Mouse (Mus musculus) CH12.LX (cell line): ENCODE measurements at regions not wholly inside any gene's neighbourhood (a gene's known extent, or its start where the extent isn't known, plus 50 kb on each side); places are given as distances from the start of the nearest gene placed in this dataset.

Source experiments
- CTCF ChIP-seq, 2 experiments: IDR thresholded peaks in 1 of 2; conservative IDR thresholded peaks in 1 of 2; 2 replicates each; pipeline ENCODE4 v1.5.1; 2011 to 2012; ENCODE audit warnings: low read depth in 2 of 2, low read length in 2 of 2, improper control_type of control experiment in 1 of 2, inconsistent platforms in 1 of 2, mild to moderate bottlenecking in 1 of 2, moderate library complexity in 1 of 2
- HCFC1 ChIP-seq: IDR thresholded peaks from 2 replicates; pipeline ENCODE4 v1.6.1; 2012; ENCODE audit warnings: low read depth, mild to moderate bottlenecking, inconsistent platforms, low read length, improper control_type of control experiment
- NRF1 ChIP-seq: IDR thresholded peaks from 2 replicates; pipeline ENCODE4 v1.6.1; 2014; ENCODE audit warnings: low read depth, mild to moderate bottlenecking, inconsistent platforms, low read length, improper control_type of control experiment, moderate library complexity
- RCOR1 ChIP-seq: conservative IDR thresholded peaks from 2 replicates; pipeline ENCODE4 v1.6.1; 2012; ENCODE audit warnings: low read depth, mild to moderate bottlenecking, inconsistent platforms, low read length, improper control_type of control experiment

DNA sequence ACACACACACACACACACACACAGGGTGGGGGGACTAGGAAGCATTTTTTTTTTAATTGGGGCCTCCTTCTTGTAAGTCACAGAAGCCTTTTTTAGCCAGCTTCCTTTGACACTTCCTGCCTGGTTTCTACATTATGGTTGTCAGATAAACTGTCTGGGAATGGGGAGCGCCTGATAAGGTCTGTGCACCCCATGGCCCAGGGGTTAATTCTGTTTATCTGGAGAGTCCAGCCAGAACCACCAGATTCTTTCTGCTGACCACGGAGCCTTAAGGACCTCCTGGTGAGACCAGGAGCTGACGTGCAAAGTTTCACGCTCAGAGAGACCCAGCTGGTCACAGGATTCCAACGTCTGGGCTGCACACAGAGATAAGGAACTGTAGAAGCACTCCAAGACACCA is 153.4 kb downstream of the Cand1 start:
- TF ChIP-seq CTCF (conservative IDR thresholded peaks at IDR 0.05 in 1 of 2, IDR thresholded peaks at IDR 0.05 in 1 of 2; ENCODE audit: low read depth in 2 of 2, low read length in 2 of 2) (no peak), NRF1 (no peak), RCOR1 (no peak), HCFC1 (no peak)
